Mouse (Mus musculus) heart, adult 2 months (tissue): ENCODE results near the gene Caln1.

Source experiments
- CTCF ChIP-seq: fragments of 200-600 bp; IDR thresholded peaks from 2 replicates; pipeline ENCODE4 v1.8.1; 2022; ENCODE audit warnings: antibody characterized with exemption, mild to moderate bottlenecking, moderate library complexity
- POLR2A ChIP-seq: fragments of 200-500 bp; IDR thresholded peaks from 2 replicates; pipeline ENCODE4 v1.6.1; 2011; ENCODE audit warnings: mild to moderate bottlenecking, low read depth, low read length, control low read depth; ENCODE audit not compliant: insufficient read depth

DNA sequence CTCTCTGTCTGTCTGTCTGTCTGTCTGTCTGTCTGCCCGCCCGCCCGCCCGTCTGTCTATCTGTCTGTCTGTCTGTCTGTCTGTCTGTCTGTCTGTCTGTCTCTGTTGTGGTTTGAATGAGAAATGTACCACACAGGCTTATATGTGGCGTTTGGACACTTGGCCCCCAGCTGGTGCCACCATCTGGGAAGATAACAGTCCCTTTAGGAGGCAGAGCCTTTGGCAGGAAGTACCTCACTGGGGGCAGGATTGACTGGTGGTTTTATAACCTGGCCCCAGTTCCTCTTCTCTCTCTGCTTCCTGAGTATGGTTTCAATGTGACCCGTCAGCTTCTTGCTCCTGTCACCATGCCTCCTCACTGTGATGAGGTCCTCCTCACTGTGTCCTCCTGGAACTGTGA lies 40.5 kb downstream of the Caln1 start:
- no peak for TF ChIP-seq CTCF
- TF ChIP-seq POLR2A = no peak
